Mouse (Mus musculus) liver, embryonic 14.5 days (tissue): ENCODE measurements around the gene Alg9.

Experiments used
- CTCF ChIP-seq: IDR thresholded peaks from 2 replicates; pipeline ENCODE4 v1.5.1; 2016; ENCODE audit warnings: antibody characterized with exemption, low read depth, control low read depth
- EP300 ChIP-seq: IDR thresholded peaks from 2 replicates; pipeline ENCODE4 v1.6.1; 2016; ENCODE audit warnings: antibody characterized with exemption, low read depth

DNA sequence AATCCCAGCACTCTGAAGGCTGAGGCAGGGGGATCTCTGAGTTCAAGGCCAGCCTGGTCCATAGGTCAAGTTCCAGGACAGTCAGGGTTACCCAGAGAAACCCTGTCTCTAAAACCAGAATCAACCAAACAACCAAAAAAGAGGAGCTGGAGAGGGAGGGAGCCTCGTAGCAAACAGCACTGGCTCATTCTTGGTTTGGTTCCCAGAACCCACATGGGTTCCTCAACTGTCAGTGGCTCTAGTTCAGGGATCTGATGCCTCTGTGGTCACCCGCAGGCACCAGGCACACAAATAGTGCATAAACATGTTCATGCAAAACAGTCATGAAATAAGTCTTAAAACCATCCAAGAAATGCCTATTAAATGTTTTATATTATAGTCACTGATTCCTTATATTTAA lies 93.4 kb downstream of the Alg9 start:
- no peak for TF ChIP-seq CTCF
- no peak for TF ChIP-seq EP300
